14 mouse cellular contexts compared by ENCODE assay signal in genomic region chrX:106830494-106830893, GRCm38 (mm10). TPM values are rescaled to one million over a fixed set of nuclear protein-coding genes. Genes with fewer than 3 reads are reported as not detected.
"Had no signal": no experiment of that assay in that cellular context is flagged by ENCODE, and none has a peak within 500 bp of the region (broad histone marks: within the 10 kb centered on the region; RNA-seq: fewer than 3 reads in every experiment).

No protein-coding gene starts in this region.

- H3K9me3 ChIP-seq: limb, embryonic 12.5 days; liver, embryonic 12.5 days; midbrain, embryonic 12.5 days; neural tube, embryonic 13.5 days; stomach, embryonic 15.5 days had no signal

- DNase-seq: kidney, adult 18-20 months; kidney, postnatal 10 days; kidney, postnatal 4 days; lung, embryonic 14.5 days; lung, postnatal 10 days; retina, postnatal 1 day had no signal

- ATAC-seq: liver, embryonic 12.5 days; midbrain, embryonic 16.5 days had no signal

- H3K4me2 ChIP-seq: limb, embryonic 12.5 days; liver, embryonic 12.5 days; lung, embryonic 14.5 days; midbrain, embryonic 12.5 days; neural tube, embryonic 13.5 days; stomach, embryonic 15.5 days had no signal

- H3K27me3 ChIP-seq: limb, embryonic 12.5 days; liver, embryonic 12.5 days; midbrain, embryonic 12.5 days; neural tube, embryonic 13.5 days; stomach, embryonic 15.5 days had no signal

- H3K9ac ChIP-seq: limb, embryonic 12.5 days; liver, embryonic 12.5 days; lung, embryonic 14.5 days; midbrain, embryonic 12.5 days; neural tube, embryonic 13.5 days; stomach, embryonic 15.5 days had no signal

- H3K36me3 ChIP-seq: limb, embryonic 12.5 days; liver, embryonic 12.5 days; midbrain, embryonic 12.5 days; neural tube, embryonic 13.5 days; stomach, embryonic 15.5 days had no signal

- H3K4me1 ChIP-seq: limb, embryonic 12.5 days; liver, embryonic 12.5 days; midbrain, embryonic 12.5 days; neural tube, embryonic 13.5 days; stomach, embryonic 15.5 days had no signal

- H3K27ac ChIP-seq: left cerebral cortex, adult 2 months; limb, embryonic 12.5 days; liver, embryonic 12.5 days; midbrain, embryonic 12.5 days; neural tube, embryonic 13.5 days; stomach, embryonic 15.5 days had no signal

- H3K4me3 ChIP-seq: left cerebral cortex, adult 2 months; limb, embryonic 12.5 days; liver, embryonic 12.5 days; midbrain, embryonic 12.5 days; neural tube, embryonic 13.5 days; stomach, embryonic 15.5 days had no signal

RNA-seq across cellular contexts. Expression of gene Rtl3, which starts 9.9 kb away (rescaled TPM):
- total RNA-seq: left cerebral cortex, adult 2 months; megakaryocyte-erythroid progenitor cell, adult 5-6 weeks had no signal
